Mouse (Mus musculus): ENCODE measurements around the gene C1galt1.

C1galt1 gene

GRCm38 (mm10) chr6:7858586-7858985 is 13.9 kb downstream of the C1galt1 start:
- no peak for DNase-seq (ENCODE audit: low read depth, low spot score)

GRCm38 (mm10) chr6:7859161-7859560 is 14.5 kb downstream of the C1galt1 start:
- no peak for DNase-seq (ENCODE audit: low read depth, low spot score)

GRCm38 (mm10) chr6:7861033-7861432 is 16.4 kb downstream of the C1galt1 start:
- DNase-seq (ENCODE audit: low read depth, low spot score), result no peak

DNA sequence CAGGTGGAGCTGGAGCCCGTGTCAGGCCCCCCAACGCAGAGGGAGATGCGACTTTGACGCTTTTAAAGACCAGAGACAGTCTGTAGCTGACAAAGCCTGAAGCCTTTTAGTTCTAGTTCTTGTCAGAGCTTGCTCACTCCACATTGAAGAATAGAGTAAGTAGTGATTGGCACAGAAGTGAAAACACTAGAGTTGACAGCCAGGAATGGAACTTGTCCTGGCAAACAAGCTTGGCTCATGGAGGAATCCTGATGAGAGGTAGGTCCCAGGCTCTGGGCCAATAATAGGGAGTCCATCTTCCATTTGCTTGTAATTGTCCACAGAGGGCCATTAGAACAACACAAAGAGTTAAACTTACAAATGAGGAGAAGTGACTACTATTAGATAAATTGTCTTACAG is 18.7 kb downstream of the C1galt1 start:
- DNase-seq (ENCODE audit: low read depth, low spot score), result no peak

GRCm38 (mm10) chr6:7876836-7877235 is 32.2 kb downstream of the C1galt1 start:
- no peak for DNase-seq (ENCODE audit: low read depth, low spot score)

- no peak for DNase-seq (ENCODE audit: low read depth, low spot score)
Measured at GRCm38 (mm10) chr6:7881595-7882128, 37.0 kb downstream of the C1galt1 start.

- DNase-seq (ENCODE audit: low read depth, low spot score), result no peak
Measured at GRCm38 (mm10) chr6:7882520-7882919, 37.9 kb downstream of the C1galt1 start.

- DNase-seq (ENCODE audit: low read depth, low spot score), result no peak
Measured at GRCm38 (mm10) chr6:7885994-7886684, 41.5 kb downstream of the C1galt1 start.

GRCm38 (mm10) chr6:7886685-7887004 is 42.0 kb downstream of the C1galt1 start:
- no peak for DNase-seq (ENCODE audit: low read depth, low spot score)

GRCm38 (mm10) chr6:7896339-7896738 is 51.7 kb downstream of the C1galt1 start:
- no peak for DNase-seq (ENCODE audit: low read depth, low spot score)

GRCm38 (mm10) chr6:7912015-7912414 is 67.4 kb downstream of the C1galt1 start:
- DNase-seq (ENCODE audit: low read depth, low spot score), result no peak
